Mouse (Mus musculus): ENCODE results near the gene Prkar1a.
"Not testable (repeated sequence)": the region's sequence is repeated elsewhere in the genome, so short reads cannot be mapped to it uniquely, and the experiment has no call there.

Prkar1a gene

GRCm38 (mm10) chr11:109641498-109642222 lies 7.5 kb upstream of the Prkar1a start:
- in situ Hi-C loops (cut with MboI, MseI): no loop called here

DNA sequence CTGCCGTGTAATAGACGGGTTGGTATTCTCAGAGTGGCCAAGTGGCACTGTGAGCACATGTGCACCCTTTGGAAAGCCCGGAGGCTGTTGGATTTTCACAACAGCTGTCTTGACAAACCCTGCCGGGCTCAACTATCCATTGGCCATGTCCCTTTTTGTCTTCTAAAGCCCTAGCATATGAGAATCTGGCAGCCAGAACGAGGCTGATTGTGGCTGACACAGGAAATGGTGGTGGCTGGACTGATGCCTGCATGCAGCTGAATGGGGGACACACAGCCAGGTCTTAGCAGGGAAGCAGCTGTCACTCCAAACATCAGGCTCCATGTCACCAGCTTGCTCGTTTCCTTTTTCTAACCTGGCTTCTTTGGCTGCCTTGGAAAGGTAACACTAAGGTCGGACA lies 695 bp upstream of the Prkar1a start:
- in situ Hi-C loops (cut with MboI, MseI): no loop called here

GRCm38 (mm10) chr11:109649975-109650701 lies 933 bp downstream of the Prkar1a start:
- in situ Hi-C loops (cut with MboI, MseI): no loop called here

DNA sequence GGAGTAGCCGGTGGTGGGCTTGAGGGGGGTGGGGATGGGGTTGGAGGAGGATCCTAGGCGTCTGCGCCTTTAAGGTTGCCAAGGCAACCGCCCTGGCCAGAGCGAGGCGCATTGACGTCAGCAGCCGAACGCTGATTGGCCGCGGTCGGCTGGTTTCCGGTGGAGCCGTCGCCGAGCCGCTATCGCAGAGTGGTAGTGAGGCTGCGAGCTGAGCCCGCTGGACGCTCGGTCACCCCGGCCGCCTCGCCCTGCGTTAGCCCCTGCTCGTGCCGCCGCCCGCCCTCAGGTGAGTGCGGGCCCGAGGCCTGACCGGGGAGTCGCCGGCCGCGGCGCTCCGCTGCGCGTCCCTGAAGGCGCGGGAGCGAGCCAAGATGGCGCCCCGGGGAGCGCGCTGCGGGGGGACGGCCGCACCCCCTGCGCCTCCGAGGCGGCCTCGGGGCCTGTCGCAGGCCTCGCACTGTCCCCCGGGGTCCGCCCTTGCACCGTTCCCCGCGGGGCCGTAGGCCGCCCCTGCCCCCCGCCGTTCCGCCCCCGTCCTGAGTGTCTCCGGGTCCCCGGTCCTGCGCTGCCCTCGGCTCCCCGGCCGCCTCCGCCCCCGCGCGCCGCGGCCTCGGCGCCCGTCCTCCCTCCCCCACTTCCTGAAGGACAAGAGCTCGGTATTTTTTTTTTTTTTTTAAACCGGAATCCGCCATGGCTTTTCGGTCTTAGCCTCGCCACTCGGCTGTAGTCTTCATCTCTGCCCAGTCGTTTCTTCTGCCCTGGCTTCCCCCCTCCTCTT lies 1.8 kb downstream of the Prkar1a start:
- in situ Hi-C loops (cut with MboI, MseI): no loop called here

GRCm38 (mm10) chr11:109651566-109652024 lies 2.4 kb downstream of the Prkar1a start:
- in situ Hi-C loops (cut with MboI, MseI): no loop called here

- in situ Hi-C loops (cut with MboI, MseI): no loop called here
These were observed 3.3 kb downstream of the Prkar1a start for GRCm38 (mm10) chr11:109652505-109652904.

GRCm38 (mm10) chr11:109653201-109653600 lies 4.0 kb downstream of the Prkar1a start:
- in situ Hi-C loops (cut with MboI, MseI): no loop called here

- in situ Hi-C loops (cut with MboI, MseI): no loop called here
These were observed 5.4 kb downstream of the Prkar1a start for GRCm38 (mm10) chr11:109654581-109654980.

GRCm38 (mm10) chr11:109656232-109656631 lies 7.0 kb downstream of the Prkar1a start:
- in situ Hi-C loops (cut with MboI, MseI): no loop called here

DNA sequence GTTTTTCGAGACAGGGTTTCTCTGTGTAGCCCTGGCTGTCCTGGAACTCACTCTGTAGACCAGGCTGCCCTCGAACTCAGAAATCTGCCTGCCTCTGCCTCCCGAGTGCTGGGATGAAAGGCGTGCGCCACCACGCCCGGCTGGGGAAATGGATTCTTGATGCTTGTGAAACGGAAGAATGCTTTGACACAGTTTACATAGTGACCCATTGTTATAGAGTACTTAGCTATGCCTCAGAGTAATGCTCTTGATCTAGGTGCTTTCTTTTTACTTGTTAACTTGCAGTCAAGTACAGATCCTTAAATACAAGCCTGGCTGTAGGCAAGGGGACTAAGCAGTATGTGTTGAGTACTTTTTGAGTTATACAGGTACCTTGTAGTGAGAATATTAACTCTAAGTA lies 11.3 kb downstream of the Prkar1a start:
- in situ Hi-C loops (cut with MboI, MseI): not testable (repeated sequence)

GRCm38 (mm10) chr11:109664293-109664692 lies 15.1 kb downstream of the Prkar1a start:
- in situ Hi-C loops (cut with MboI, MseI): no loop called here

DNA sequence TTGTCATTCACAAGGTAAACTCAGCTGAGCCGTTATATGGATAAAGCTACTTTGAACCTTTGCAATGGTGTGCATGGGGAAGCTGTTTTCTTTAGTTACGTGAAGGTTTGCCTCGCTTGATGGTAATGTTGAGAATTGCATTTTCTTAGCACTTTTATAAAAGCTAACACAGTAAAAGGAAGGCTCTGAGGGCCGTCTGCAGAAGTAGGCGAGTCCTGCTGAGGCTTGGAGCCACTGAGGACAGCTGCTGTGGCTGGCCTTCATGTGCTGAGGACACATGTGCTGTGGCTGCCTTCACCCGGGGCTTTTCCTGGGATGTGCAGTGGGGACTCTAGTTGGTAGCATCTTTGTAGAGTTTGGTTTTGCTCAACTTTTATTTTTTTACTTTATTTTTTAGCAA lies 16.2 kb downstream of the Prkar1a start:
- in situ Hi-C loops (cut with MboI, MseI): no loop called here

DNA sequence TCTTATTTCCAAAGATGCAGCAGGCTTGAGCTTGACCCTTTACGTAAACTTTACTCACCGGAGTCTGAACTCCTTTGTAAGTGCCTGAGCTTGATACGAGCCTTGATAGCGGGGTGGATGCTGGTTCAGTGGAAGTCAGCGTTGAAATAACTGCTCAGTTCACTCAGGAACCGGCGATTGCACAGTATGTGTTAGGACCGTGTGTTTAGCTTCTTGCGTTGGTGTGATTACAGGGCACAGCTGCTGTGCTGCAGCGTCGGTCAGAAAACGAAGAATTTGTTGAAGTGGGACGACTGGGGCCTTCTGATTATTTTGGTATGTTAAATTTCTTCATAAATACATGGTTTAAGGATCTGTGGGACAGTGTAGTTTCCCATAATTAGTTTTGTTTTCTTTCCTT lies 17.2 kb downstream of the Prkar1a start:
- in situ Hi-C loops (cut with MboI, MseI): no loop called here

GRCm38 (mm10) chr11:109667371-109667770 lies 18.2 kb downstream of the Prkar1a start:
- in situ Hi-C loops (cut with MboI, MseI): no loop called here

DNA sequence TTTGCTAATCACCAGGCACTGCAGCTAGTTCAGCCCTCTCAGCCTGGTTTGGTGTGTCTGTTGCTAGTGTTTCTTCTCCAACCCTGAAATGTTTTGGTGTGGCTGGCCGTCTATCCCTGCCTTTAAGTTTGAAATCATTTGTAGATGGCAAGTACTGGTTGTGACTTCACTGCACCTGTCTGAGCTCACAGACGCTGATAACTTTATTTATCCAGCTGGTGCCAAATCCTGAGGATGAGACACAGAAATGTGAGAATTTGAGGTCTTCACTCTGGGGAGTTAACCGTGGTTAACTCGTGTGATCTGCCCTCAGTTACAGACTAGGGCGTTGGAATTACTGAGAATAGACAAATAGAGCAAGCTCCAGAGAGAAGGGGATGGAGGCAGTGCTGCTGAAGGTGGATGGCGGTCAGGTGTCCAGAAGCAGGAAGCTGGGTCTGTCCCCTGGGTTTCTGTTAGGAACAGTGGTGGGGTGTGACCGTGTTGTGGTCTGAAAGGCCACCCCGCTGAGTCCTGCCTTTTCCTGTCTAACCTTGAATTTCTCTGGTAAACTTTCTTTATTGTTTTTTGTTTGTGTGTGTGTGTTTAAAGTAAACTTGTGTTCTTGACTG lies 19.0 kb downstream of the Prkar1a start:
- in situ Hi-C loops (cut with MboI, MseI): no loop called here

GRCm38 (mm10) chr11:109669149-109669708 lies 20.0 kb downstream of the Prkar1a start:
- in situ Hi-C loops (cut with MboI, MseI): no loop called here

DNA sequence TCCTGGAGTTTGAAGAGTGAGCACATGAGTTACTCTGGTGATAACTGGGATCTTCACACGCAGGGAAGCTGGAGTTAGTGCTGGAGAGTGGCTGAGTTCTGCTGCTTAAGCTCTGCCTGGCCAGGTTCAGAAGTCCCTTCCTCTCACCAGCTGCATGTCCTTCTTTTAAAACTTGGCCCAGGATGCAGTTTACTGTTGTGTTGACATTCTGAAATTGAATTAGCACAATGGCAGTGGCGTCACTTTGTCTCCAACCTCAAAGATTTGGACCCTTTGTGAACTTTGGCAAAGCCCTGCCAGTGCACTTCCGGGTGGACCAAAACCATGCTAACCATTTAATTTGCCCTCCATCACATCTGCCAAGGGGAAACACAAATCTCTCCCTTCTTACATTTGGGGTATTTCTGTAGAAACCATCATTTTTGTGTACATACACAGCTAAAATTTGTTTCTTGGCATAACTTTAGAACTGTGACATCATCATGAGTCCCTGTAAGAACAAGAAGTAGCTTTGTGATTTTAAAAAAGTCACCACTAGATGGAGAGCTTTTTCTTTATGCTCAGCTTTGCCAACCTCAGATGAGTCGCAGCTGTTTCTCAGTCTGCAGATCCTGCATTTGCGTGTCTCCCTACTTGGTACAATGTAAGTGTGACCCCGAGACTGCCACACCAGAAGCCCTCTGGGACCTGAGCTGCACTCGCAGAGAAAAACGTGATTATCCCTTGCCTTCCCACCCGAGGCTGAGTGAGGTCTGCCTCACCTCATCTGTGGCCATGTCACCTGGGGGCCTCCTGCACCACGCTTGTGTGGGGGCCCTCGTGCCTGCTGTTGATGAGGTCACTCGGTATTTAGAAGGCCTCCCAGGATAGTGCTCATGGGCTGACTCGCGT lies 21.1 kb downstream of the Prkar1a start:
- in situ Hi-C loops (cut with MboI, MseI): loop anchor here in 1 of 2 experiments (5.0 kb wide), 1 partner anchor 77 kb away; no protein-coding TSS in a partner anchor

DNA sequence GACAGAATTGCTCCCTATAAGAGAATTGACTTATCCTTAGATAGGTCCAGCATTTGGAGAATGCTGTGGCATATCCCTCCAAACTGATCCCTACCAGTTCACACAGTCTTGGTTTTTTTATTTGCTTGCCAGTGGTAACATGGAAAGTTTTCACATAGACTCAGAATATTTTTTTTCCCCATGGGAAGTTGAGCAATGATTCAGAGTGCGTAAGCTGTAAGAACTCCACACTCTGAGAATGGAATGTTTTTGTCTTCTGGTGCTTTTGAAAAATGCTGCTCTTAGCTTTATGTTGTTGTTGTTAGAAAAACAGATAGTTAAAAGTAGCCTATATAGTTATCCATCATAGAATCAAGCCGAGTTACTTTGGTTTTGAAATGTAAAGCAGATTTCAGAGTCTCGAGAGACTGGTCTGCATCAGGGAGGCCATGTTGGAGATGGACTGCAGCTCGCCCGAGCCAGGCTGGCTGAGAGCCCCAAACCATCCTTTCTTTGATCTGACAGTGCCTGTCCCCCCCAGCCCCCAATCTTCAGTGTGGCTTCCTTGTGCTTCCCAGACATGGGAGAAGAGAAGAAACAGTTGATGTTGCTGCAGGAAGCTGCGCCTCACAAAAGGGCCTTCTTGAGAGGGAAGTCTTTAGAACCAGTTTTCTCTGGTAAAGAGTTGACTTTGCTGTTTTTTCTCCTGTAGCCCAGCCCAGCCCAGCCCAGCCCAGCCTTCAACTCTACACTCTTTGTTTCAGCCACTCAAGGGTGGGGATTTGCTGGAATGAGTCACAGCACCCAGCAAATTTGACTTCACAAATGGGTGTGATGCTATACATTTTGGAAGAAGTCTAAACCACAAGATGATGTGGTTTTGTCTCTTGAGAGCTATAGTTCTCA lies 22.2 kb downstream of the Prkar1a start:
- in situ Hi-C loops (cut with MboI, MseI): loop anchor here in 1 of 2 experiments (5.0 kb wide), 1 partner anchor 76 kb away; no protein-coding TSS in a partner anchor

- in situ Hi-C loops (cut with MboI, MseI): loop anchor here in 1 of 2 experiments (5.0 kb wide), 1 partner anchor 75 kb away; no protein-coding TSS in a partner anchor
These were observed 22.8 kb downstream of the Prkar1a start for GRCm38 (mm10) chr11:109672021-109672324.

Data from T-helper 17 cell (primary cell).